Mouse (Mus musculus) stomach, postnatal 0 days (tissue): ENCODE data around the gene Ces1f. TPM values are rescaled to one million over a fixed set of nuclear protein-coding genes. Genes with fewer than 3 reads are reported as not detected.
A peak's percentile ranks its signal among the peaks of the same experiment; 100 is the strongest.

Experiments
- ATAC-seq: fragments of 200-750 bp; cut with Nextera tagmentation; 2 replicates; pipeline ENCODE4 v1.8.0; 2017; ENCODE audit not compliant: low FRiP score, low TSS enrichment
- DNase-seq: peaks from one replicate; pipeline ENCODE4 v3.0.0-alpha.2; 2016; ENCODE audit warnings: low spot score
- H3K27ac ChIP-seq: fragments of 300-500 bp; sonication (generic); replicated peaks from 2 replicates; pipeline ENCODE4 v1.5.1; 2014; ENCODE audit warnings: mild to moderate bottlenecking, control low read depth
- H3K27me3 ChIP-seq: fragments of 300-500 bp; sonication (generic); 2 replicates; pipeline ENCODE4 v1.6.1; 2014; ENCODE audit warnings: low read length; ENCODE audit not compliant: control insufficient read depth, insufficient read depth
- H3K36me3 ChIP-seq: fragments of 300-500 bp; sonication (generic); 2 replicates; pipeline ENCODE4 v1.6.1; 2014; ENCODE audit warnings: low read length, mixed read lengths; ENCODE audit not compliant: control insufficient read depth, insufficient read depth
- H3K4me1 ChIP-seq: fragments of 300-500 bp; sonication (generic); replicated peaks from 2 replicates; pipeline ENCODE4 v1.6.1; 2014; ENCODE audit warnings: antibody characterized with exemption; ENCODE audit not compliant: control insufficient read depth, insufficient read depth
- H3K4me2 ChIP-seq: fragments of 300-500 bp; sonication (generic); replicated peaks from 2 replicates; pipeline ENCODE4 v1.6.1; 2014; ENCODE audit warnings: low read depth, mild to moderate bottlenecking, control low read depth, moderate library complexity
- H3K4me3 ChIP-seq: fragments of 300-500 bp; sonication (generic); 2 replicates; pipeline ENCODE4 v1.5.1; 2014; ENCODE audit warnings: low read depth, low read length, control low read depth
- H3K9ac ChIP-seq: fragments of 300-500 bp; sonication (generic); 2 replicates; pipeline ENCODE4 v1.6.1; 2014; ENCODE audit warnings: mild to moderate bottlenecking, low read length, control low read depth, mixed read lengths
- H3K9me3 ChIP-seq: fragments of 300-500 bp; sonication (generic); 2 replicates; pipeline ENCODE4 v1.6.1; 2016; ENCODE audit warnings: low read length; ENCODE audit not compliant: control insufficient read depth
- CTCF ChIP-seq: IDR thresholded peaks from 2 replicates; pipeline ENCODE4 v1.5.1; 2016; ENCODE audit warnings: antibody characterized with exemption, low read depth, mild to moderate bottlenecking, moderate library complexity
- EP300 ChIP-seq: optimal IDR thresholded peaks from 2 replicates; pipeline ENCODE3; 2016; ENCODE audit warnings: antibody characterized with exemption
- whole genome bisulfite sequencing: fragments of 180-500 bp; shearing (Covaris S2); extraction: QIAGEN DNeasy Blood & Tissue Kit; methylation state at CpG from one replicate; pipeline ENCODE4 v1.1.7; 2014; 5-methylcytosine and 5-hydroxymethylcytosine counted together
- polyA plus RNA-seq: library from polyadenylated mRNA; unstranded; fragments of >200 nt; fragmentation: Nextera tagmentation; extraction: Ambion mirVana; gene quantifications from 2 replicates; pipeline ENCODE4 v1.2.1, GENCODE M21; 2015

Ces1f gene
- polyA plus RNA-seq, 1 experiment from 2014 or later = 0.16 TPM

- 64% methylated on average over 2 of the region's 2 CpGs for WGBS
- H3K4me3 ChIP-seq = no peak overlapping the region
- DNase-seq (no peak), ATAC-seq (no peak)
- H3K4me2 ChIP-seq = no peak overlapping the region
- H3K9me3 ChIP-seq = no peaks in the 10 kb centered on the region
- no peak overlapping the region for H3K9ac ChIP-seq
- H3K27ac ChIP-seq = no peak overlapping the region
- no peaks in the 10 kb centered on the region for H3K36me3 ChIP-seq
- no peaks in the 10 kb centered on the region for H3K27me3 ChIP-seq
- no peak for TF ChIP-seq EP300
- TF ChIP-seq CTCF = no peak
- no peaks in the 10 kb centered on the region for H3K4me1 ChIP-seq
These were observed 33.5 kb downstream of the Ces1f start for GRCm38 (mm10) chr8:93246057-93246456.

GRCm38 (mm10) chr8:93239884-93240283, 39.7 kb downstream of the Ces1f start:
- no peaks in the 10 kb centered on the region for H3K4me1 ChIP-seq
- no peak overlapping the region for H3K4me2 ChIP-seq
- no peak overlapping the region for H3K4me3 ChIP-seq
- H3K9me3 ChIP-seq = no peaks in the 10 kb centered on the region
- no peak for DNase-seq
- H3K9ac ChIP-seq = no peak overlapping the region
- no peak overlapping the region for H3K27ac ChIP-seq
- no peaks in the 10 kb centered on the region for H3K27me3 ChIP-seq
- no peak for ATAC-seq
- no peaks in the 10 kb centered on the region for H3K36me3 ChIP-seq
- TF ChIP-seq EP300 (no peak), CTCF (no peak)

GRCm38 (mm10) chr8:93235681-93236080, 43.9 kb downstream of the Ces1f start:
- H3K4me1 ChIP-seq = no peaks in the 10 kb centered on the region
- no peak for ATAC-seq
- H3K4me3 ChIP-seq = no peak overlapping the region
- H3K9me3 ChIP-seq = no peaks in the 10 kb centered on the region
- H3K4me2 ChIP-seq = no peak overlapping the region
- H3K27ac ChIP-seq = no peak overlapping the region
- no peak overlapping the region for H3K9ac ChIP-seq
- no peaks in the 10 kb centered on the region for H3K27me3 ChIP-seq
- no peaks in the 10 kb centered on the region for H3K36me3 ChIP-seq
- 83% methylated on average over 1 of the region's 1 CpGs for WGBS
- TF ChIP-seq CTCF = no peak
- TF ChIP-seq EP300 = no peak
- no peak for DNase-seq

- H3K27ac ChIP-seq = no peak overlapping the region
- ATAC-seq (no peak), DNase-seq (no peak)
- H3K4me2 ChIP-seq = no peak overlapping the region
- no peak for TF ChIP-seq EP300
- TF ChIP-seq CTCF = no peak
- H3K9ac ChIP-seq = no peak overlapping the region
- H3K27me3 ChIP-seq = no peaks in the 10 kb centered on the region
- no peak overlapping the region for H3K4me3 ChIP-seq
- no peaks in the 10 kb centered on the region for H3K36me3 ChIP-seq
- no peaks in the 10 kb centered on the region for H3K4me1 ChIP-seq
- no peaks in the 10 kb centered on the region for H3K9me3 ChIP-seq
- 83% methylated on average over 1 of the region's 1 CpGs for WGBS
These were observed 44.8 kb downstream of the Ces1f start for GRCm38 (mm10) chr8:93234706-93235105.

- no peak for DNase-seq
- no peak overlapping the region for H3K4me2 ChIP-seq
- H3K27ac ChIP-seq = no peak overlapping the region
- no peak overlapping the region for H3K4me3 ChIP-seq
- no peaks in the 10 kb centered on the region for H3K9me3 ChIP-seq
- H3K36me3 ChIP-seq = no peaks in the 10 kb centered on the region
- no peaks in the 10 kb centered on the region for H3K27me3 ChIP-seq
- no peak overlapping the region for H3K9ac ChIP-seq
- ATAC-seq = no peak
- 53% methylated on average over 6 of the region's 6 CpGs for WGBS
- TF ChIP-seq CTCF (no peak), EP300 (no peak)
- H3K4me1 ChIP-seq = no peaks in the 10 kb centered on the region
These were observed 45.5 kb downstream of the Ces1f start for GRCm38 (mm10) chr8:93234068-93234467.

GRCm38 (mm10) chr8:93229446-93229845, 50.1 kb downstream of the Ces1f start, which contains the start of gene Ces1e:
TSS of gene Ces1e (minus strand) at chr8:93229619.
- DNase-seq = peak; percentile 44
- H3K4me3 ChIP-seq = no peak within 1 kb of the TSS; the same call in 1 of the 2 replicates

More at GRCm38 (mm10) chr8:93229446-93229845, 50.1 kb downstream of the Ces1f start, which contains the start of gene Ces1e:
- no peaks in the 10 kb centered on the region for H3K36me3 ChIP-seq
- peak within 1 kb of the TSS; percentile 75; the same call in 1 of the 2 replicates for H3K27ac ChIP-seq
- ATAC-seq = peak; percentile 94
- TF ChIP-seq EP300 (no peak), CTCF (no peak)
- H3K27me3 ChIP-seq = no peaks in the 10 kb centered on the region
- H3K4me1 ChIP-seq = no peaks in the 10 kb centered on the region
- peak within 1 kb of the TSS; percentile 34 for H3K4me2 ChIP-seq
- H3K9me3 ChIP-seq = no peaks in the 10 kb centered on the region
- no peak within 1 kb of the TSS for H3K9ac ChIP-seq
